ENCODE assay signal across 9 mouse cellular contexts in genomic region chr1:38787443-38787842, GRCm38 (mm10). TPM values are rescaled to one million over a fixed set of nuclear protein-coding genes. Genes with fewer than 3 reads are reported as not detected.
DNase-seq lines count a peak whose midpoint lies in the region; ATAC-seq lines count a peak whose summit lies in the region.
"Had no signal": no experiment of that assay in that cellular context is flagged by ENCODE, and none has a peak within 500 bp of the region (broad histone marks: within the 10 kb centered on the region; RNA-seq: fewer than 3 reads in every experiment).

No protein-coding gene starts in this region.

- no peak overlapping the region for H3K4me3 ChIP-seq in limb, embryonic 10.5 days
- H3K4me3 ChIP-seq: heart, embryonic 15.5 days had no signal

- WGBS in limb, embryonic 10.5 days = 7% methylated on average over 5 of the region's 5 CpGs

- peak; percentile 77 for DNase-seq in CD4-positive, CD25-positive, alpha-beta regulatory T cell, adult 2 months (ENCODE audit: low read depth, low spot score)
- peak; percentile 41 for DNase-seq in MEL-GATA-1-ER (ENCODE audit: extremely low read depth, low read depth)
- DNase-seq in cerebellum, adult 9-11 months = peak; percentile 44
- peak; percentile 50 to 84 for DNase-seq in frontal cortex, adult 2 months (ENCODE audit: extremely low spot score in 1 of 2, low spot score in 1 of 2)
- DNase-seq in limb, embryonic 10.5 days (ENCODE audit: low spot score) = peak; percentile 74
- DNase-seq in natural killer cell, adult 2 months (ENCODE audit: low spot score in 2 of 2) = peak; percentile 43 to 54
- DNase-seq in thymus, postnatal 4 days = peak; percentile 61

- H3K4me1 ChIP-seq in limb, embryonic 10.5 days = peaks cover 17% of the 10 kb centered on the region
- H3K4me1 ChIP-seq: heart, embryonic 15.5 days had no signal

- peak; percentile 79 for ATAC-seq in inflammation-experienced regulatory T-cells, adult 6 months

- no peak overlapping the region for H3K27ac ChIP-seq in limb, embryonic 10.5 days
- H3K27ac ChIP-seq: heart, embryonic 15.5 days had no signal

- H3K27me3 ChIP-seq in limb, embryonic 10.5 days (ENCODE audit: low read depth, poor library complexity, severe bottlenecking) = 0 out of 2 replicates have a peak, but pooled peaks cover 5% of the 10 kb centered on the region
- H3K27me3 ChIP-seq: heart, embryonic 15.5 days had no signal

- H3K36me3 ChIP-seq in limb, embryonic 10.5 days = no peaks in the 10 kb centered on the region
- H3K36me3 ChIP-seq: heart, embryonic 15.5 days had no signal

- H3K9me3 ChIP-seq in limb, embryonic 10.5 days (replicated peaks) = no peaks in the 10 kb centered on the region
- H3K9me3 ChIP-seq: heart, embryonic 15.5 days had no signal

RNA-seq across cellular contexts. Expression of gene Lonrf2, which starts 49.1 kb away (rescaled TPM):
- 64.9 and 66.8 TPM in 2 replicates for polyA plus RNA-seq in frontal cortex, adult 2 months (2012; rRNA removed)
- not detected for polyA plus RNA-seq in inflammation-experienced regulatory T-cells, adult 6 months (2017; shearing (Covaris generic))
- polyA plus RNA-seq in limb, embryonic 10.5 days (2016; fragmentation: Nextera tagmentation; extraction: Ambion mirVana) = 0.38 and 0.50 TPM in 2 replicates

Comparison
In these comparisons a context has a peak if more than half of its experiments do, and no peak if none do; other contexts are left out.
1. RNA of gene Lonrf2, which starts 49.1 kb away (polyA plus RNA-seq): 64.9 to 66.8 TPM in frontal cortex, adult 2 months; 0.38 to 0.50 TPM in limb, embryonic 10.5 days and not detected in inflammation-experienced regulatory T-cells, adult 6 months; every median in the first group is over 10 times any median in the second.
2. Peak in every context shown above with its lines, with median percentiles within 50 percentile points of each other: DNase-seq.